Mouse (Mus musculus): ENCODE results near the gene Scn8a. TPM values are rescaled to one million over a fixed set of nuclear protein-coding genes. Genes with fewer than 3 reads are reported as not detected.

The Scn8a gene
- polyA plus RNA-seq, 1 experiment from 2014 or later, result 9.0 TPM

GRCm38 (mm10) chr15:101095392-101095791, 225.7 kb downstream of the Scn8a start:
- Histone ChIP-seq H3K9me3 (no peaks in the 10 kb centered on the region), H3K36me3 (replicated peaks) (no peaks in the 10 kb centered on the region), H3K4me3 (no peak overlapping the region), H3K27ac (peak overlapping the region; percentile 76), H3K4me1 (peaks cover 79% of the 10 kb centered on the region), H3K27me3 (ENCODE audit: poor library complexity, severe bottlenecking) (peaks cover 91% of the 10 kb centered on the region)
- WGBS, result 46% methylated on average over 3 of the region's 3 CpGs
- no peak for DNase-seq (ENCODE audit: extremely low spot score, low spot score)

Other genes starting within 250 kb of the Scn8a start
- gene Smagp, start 232.9 kb upstream of the Scn8a start, polyA plus RNA-seq (2016; fragmentation: Nextera tagmentation; extraction: Ambion mirVana), result 4.3 and 4.6 TPM in 2 replicates
- gene Bin2, start 200.3 kb upstream of the Scn8a start, polyA plus RNA-seq (2016; fragmentation: Nextera tagmentation; extraction: Ambion mirVana), result 3.3 and 3.6 TPM in 2 replicates
- gene Cela1, start 181.9 kb upstream of the Scn8a start, polyA plus RNA-seq (2016; fragmentation: Nextera tagmentation; extraction: Ambion mirVana), result 1.4 and 1.8 TPM in 2 replicates
- not detected in 2 replicates for gene Galnt6, start 140.5 kb upstream of the Scn8a start, polyA plus RNA-seq (2016; fragmentation: Nextera tagmentation; extraction: Ambion mirVana)
- 10.1 and 10.8 TPM in 2 replicates for gene Slc4a8, start 108.1 kb upstream of the Scn8a start, polyA plus RNA-seq (2016; fragmentation: Nextera tagmentation; extraction: Ambion mirVana)
- not detected in 2 replicates for gene Gm47841, start 177.5 kb downstream of the Scn8a start, polyA plus RNA-seq (2016; fragmentation: Nextera tagmentation; extraction: Ambion mirVana)
- 0.80 and 0.82 TPM in 2 replicates for gene Fignl2, start 208.7 kb downstream of the Scn8a start, polyA plus RNA-seq (2016; fragmentation: Nextera tagmentation; extraction: Ambion mirVana)
- gene Ankrd33, start 245.9 kb downstream of the Scn8a start, polyA plus RNA-seq (2016; fragmentation: Nextera tagmentation; extraction: Ambion mirVana), result not detected in 2 replicates